Mouse (Mus musculus) stomach, embryonic 14.5 days (tissue): ENCODE results near the gene Fancc. TPM values are rescaled to one million over a fixed set of nuclear protein-coding genes. Genes with fewer than 3 reads are reported as not detected.
A peak's percentile ranks its signal among the peaks of the same experiment; 100 is the strongest.

Experiments used
- ATAC-seq: fragments of 200-750 bp; cut with Nextera tagmentation; 2 replicates; pipeline ENCODE4 v1.8.0; 2017; ENCODE audit warnings: low read depth, moderate TSS enrichment; ENCODE audit not compliant: insufficient number of reproducible peaks, insufficient read depth, low FRiP score
- H3K27ac ChIP-seq: fragments of 300-500 bp; sonication (generic); 2 replicates; pipeline ENCODE4 v1.5.1; 2014; ENCODE audit warnings: mild to moderate bottlenecking, low read length, moderate library complexity, mixed read lengths
- H3K27me3 ChIP-seq: fragments of 300-500 bp; sonication (generic); 2 replicates; pipeline ENCODE4 v1.6.1; 2014; ENCODE audit warnings: low read length, control low read depth, mixed read lengths; ENCODE audit not compliant: control insufficient read depth, insufficient read depth
- H3K36me3 ChIP-seq: fragments of 300-500 bp; sonication (generic); 2 replicates; pipeline ENCODE4 v1.6.1; 2014; ENCODE audit warnings: mild to moderate bottlenecking, control low read depth, low read length, moderate library complexity, mixed read lengths; ENCODE audit not compliant: control insufficient read depth, insufficient read depth
- H3K4me1 ChIP-seq: fragments of 300-500 bp; sonication (generic); 2 replicates; pipeline ENCODE4 v1.6.1; 2014; ENCODE audit warnings: low read length, control low read depth, mixed read lengths; ENCODE audit not compliant: control insufficient read depth, insufficient read depth
- H3K4me2 ChIP-seq: fragments of 300-500 bp; sonication (generic); replicated peaks from 2 replicates; pipeline ENCODE4 v1.6.1; 2014; ENCODE audit warnings: low read depth, low read length, control low read depth
- H3K4me3 ChIP-seq: fragments of 300-500 bp; sonication (generic); 2 replicates; pipeline ENCODE4 v1.5.1; 2014; ENCODE audit warnings: low read depth, low read length, control low read depth
- H3K9ac ChIP-seq: fragments of 300-500 bp; sonication (generic); replicated peaks from 2 replicates; pipeline ENCODE4 v1.6.1; 2014; ENCODE audit warnings: low read depth, mild to moderate bottlenecking, control low read depth, low read length, moderate library complexity, mixed read lengths
- H3K9me3 ChIP-seq: fragments of 300-500 bp; sonication (generic); 2 replicates; pipeline ENCODE4 v1.6.1; 2016; ENCODE audit warnings: low read depth, low read length, control low read depth; ENCODE audit not compliant: control insufficient read depth
- WGBS: fragments of 180-500 bp; shearing (Covaris S2); extraction: QIAGEN DNeasy Blood & Tissue Kit; methylation state at CpG from one replicate; pipeline ENCODE4 v1.1.7; 2014; 5-methylcytosine and 5-hydroxymethylcytosine counted together
- polyA plus RNA-seq: library from polyadenylated mRNA; unstranded; fragments of >200 nt; fragmentation: Nextera tagmentation; extraction: Ambion mirVana; gene quantifications from 2 replicates; pipeline ENCODE4 v1.2.1, GENCODE M21; 2014

Gene Fancc
- polyA plus RNA-seq, 1 experiment from 2014 or later: 24.3 TPM

DNA sequence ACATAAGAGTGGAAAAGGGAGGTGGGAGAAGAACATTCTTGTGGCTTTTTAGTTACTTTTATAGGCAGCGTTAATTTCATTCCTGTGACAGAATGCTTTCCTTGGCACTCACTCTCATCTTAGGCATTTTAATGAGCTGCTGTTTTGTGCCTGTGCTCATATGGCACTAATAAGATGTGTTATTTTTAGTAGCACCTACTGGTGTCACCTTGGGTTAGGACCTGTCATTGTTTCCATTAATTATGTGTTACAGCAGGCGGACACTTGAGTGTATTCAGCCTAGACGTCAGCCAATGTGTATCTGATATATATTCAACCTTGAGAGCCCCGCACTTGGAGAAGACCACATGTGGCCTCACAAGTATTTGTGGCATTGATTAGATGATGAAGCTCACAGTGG lies 251.3 kb downstream of the Fancc start:
- Histone ChIP-seq H3K27ac (no peak overlapping the region; the same call in 1 of the 2 replicates), H3K4me2 (no peak overlapping the region), H3K27me3 (no peaks in the 10 kb centered on the region), H3K4me1 (peaks cover 41% of the 10 kb centered on the region), H3K36me3 (no peaks in the 10 kb centered on the region; the same call in 1 of the 2 replicates), H3K9ac (no peak overlapping the region), H3K9me3 (no peaks in the 10 kb centered on the region), H3K4me3 (no peak overlapping the region)
- WGBS: 65% methylated on average over 4 of the region's 4 CpGs
- ATAC-seq: no peak

DNA sequence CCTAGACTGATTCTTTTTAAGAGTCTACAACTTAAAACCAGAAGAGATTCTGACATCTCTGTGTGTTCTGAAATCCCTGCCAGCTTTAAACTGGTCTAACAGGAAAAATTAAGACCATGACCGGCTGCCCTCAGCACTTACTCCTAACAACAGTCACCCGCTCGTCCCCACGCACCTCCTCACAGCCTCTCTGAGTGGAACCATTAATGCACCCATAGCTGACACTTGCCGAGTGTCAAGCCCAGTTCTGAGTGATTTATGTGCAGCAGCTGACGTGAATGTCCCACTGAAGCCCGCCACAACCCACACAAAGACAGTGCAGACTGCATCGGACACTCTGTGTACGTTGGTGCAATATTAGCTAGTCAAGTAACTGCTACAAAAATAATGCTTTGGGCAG lies 251.9 kb downstream of the Fancc start:
- Histone ChIP-seq H3K4me1 (peaks cover 35% of the 10 kb centered on the region), H3K27me3 (no peaks in the 10 kb centered on the region), H3K27ac (peak overlapping the region; percentile 52; the same call in 1 of the 2 replicates), H3K36me3 (no peaks in the 10 kb centered on the region; the same call in 1 of the 2 replicates), H3K4me3 (no peak overlapping the region), H3K4me2 (peak overlapping the region; percentile 22), H3K9ac (0 out of 2 replicates have a peak overlapping the region, but pooled peaks have one; percentile 18), H3K9me3 (no peaks in the 10 kb centered on the region)
- WGBS: 35% methylated on average over 9 of the region's 9 CpGs
- no peak for ATAC-seq

DNA sequence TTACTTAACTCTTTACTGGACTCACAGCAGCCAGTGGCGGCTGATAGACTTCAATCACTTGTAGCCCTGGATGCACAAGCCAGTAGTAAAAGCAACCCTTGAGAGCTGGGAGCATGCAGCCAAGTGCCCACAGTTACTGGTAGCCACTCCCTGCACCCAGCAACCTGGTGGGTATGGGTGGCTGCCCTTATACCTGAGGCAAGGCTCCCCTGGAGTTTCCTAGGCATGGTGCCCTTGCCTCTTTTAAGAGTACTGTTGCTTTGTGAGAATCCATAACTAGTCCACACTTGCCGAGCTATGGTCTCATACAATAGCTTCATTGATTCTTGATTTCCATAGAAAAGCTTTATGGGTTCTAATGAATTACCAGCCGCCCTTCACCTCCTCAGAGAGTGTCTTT lies 252.7 kb downstream of the Fancc start:
- peak overlapping the region; percentile 4; the same call in 1 of the 2 replicates for H3K4me3 ChIP-seq
- no peak for ATAC-seq
- peaks cover 35% of the 10 kb centered on the region for H3K4me1 ChIP-seq
- no peaks in the 10 kb centered on the region for H3K9me3 ChIP-seq
- no peak overlapping the region for H3K9ac ChIP-seq
- peak overlapping the region; percentile 32 for H3K4me2 ChIP-seq
- 74% methylated on average over 3 of the region's 3 CpGs for WGBS
- no peaks in the 10 kb centered on the region; the same call in 1 of the 2 replicates for H3K36me3 ChIP-seq
- H3K27me3 ChIP-seq: no peaks in the 10 kb centered on the region
- H3K27ac ChIP-seq: peak overlapping the region; percentile 52; the same call in 1 of the 2 replicates

DNA sequence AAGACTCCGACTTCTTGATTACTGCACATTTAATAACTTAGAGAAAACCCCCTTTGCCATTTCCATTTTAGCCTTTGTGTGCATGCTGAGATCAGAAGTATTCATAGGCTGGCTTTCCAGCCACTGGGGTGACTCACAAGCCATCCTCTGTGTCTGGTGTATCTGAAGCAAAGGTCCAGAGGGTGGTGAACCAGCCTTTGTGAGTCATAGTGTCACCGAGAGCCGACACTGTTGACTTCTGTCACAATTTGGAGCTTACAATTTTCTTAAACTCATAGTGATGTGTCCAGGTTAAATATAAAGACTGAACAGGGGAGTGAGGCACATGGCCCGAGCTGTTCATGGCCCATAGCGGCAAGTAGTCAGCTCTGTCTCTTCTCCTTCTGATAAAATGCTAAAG lies 253.5 kb downstream of the Fancc start:
- Histone ChIP-seq H3K27ac (peak overlapping the region; percentile 34; the same call in 1 of the 2 replicates), H3K4me3 (peak overlapping the region; percentile 10), H3K9me3 (no peaks in the 10 kb centered on the region), H3K27me3 (no peaks in the 10 kb centered on the region), H3K36me3 (no peaks in the 10 kb centered on the region; the same call in 1 of the 2 replicates), H3K4me2 (peak overlapping the region; percentile 32), H3K4me1 (peaks cover 35% of the 10 kb centered on the region), H3K9ac (peak overlapping the region; percentile 10; the same call in 1 of the 2 replicates)
- 70% methylated on average over 5 of the region's 5 CpGs for WGBS
- ATAC-seq: no peak

DNA sequence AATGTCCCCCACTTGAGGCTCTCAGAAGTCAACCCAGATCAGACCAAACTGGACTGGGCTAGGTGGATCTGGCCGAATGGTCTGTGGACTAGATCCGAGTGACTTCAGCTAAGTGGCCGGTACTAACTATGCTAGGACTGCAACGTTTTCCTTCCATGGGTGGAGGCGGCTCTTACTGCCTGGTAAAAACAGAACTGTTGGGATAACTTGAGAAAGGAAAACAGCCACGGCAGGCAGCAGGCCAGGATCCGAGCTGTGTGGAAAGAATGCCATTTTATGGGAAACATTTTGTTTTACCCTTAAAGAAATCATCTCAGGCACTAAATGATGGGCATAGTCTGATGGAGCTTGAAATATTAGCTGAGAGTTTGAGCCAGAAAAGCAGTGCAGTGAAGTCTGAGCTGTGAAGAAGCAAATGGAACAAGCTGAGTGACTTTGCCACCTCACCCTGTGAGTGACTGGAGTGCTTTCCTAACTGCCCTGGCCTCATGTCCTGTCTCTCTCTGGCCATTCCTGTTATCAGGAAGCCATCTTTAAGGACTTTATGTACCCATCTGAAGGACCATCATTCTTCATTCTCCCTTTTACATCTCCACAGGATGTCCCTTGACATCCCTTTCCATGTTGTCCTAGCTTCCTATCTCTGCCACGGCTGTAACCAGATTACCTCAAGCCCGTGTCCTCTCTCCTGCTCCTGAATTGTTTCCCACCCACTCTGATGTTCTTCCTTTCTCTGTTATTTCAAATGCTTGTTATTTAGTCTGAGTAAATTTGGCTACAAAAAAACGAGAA lies 254.5 kb downstream of the Fancc start:
- Histone ChIP-seq H3K27ac (peak overlapping the region; percentile 56; the same call in 1 of the 2 replicates), H3K4me2 (peak overlapping the region; percentile 72), H3K4me1 (peaks cover 31% of the 10 kb centered on the region), H3K27me3 (no peaks in the 10 kb centered on the region), H3K9me3 (no peaks in the 10 kb centered on the region), H3K36me3 (no peaks in the 10 kb centered on the region; the same call in 1 of the 2 replicates), H3K4me3 (peak overlapping the region; percentile 78), H3K9ac (peak overlapping the region; percentile 18; the same call in 1 of the 2 replicates)
- WGBS: 68% methylated on average over 10 of the region's 10 CpGs
- no peak for ATAC-seq

DNA sequence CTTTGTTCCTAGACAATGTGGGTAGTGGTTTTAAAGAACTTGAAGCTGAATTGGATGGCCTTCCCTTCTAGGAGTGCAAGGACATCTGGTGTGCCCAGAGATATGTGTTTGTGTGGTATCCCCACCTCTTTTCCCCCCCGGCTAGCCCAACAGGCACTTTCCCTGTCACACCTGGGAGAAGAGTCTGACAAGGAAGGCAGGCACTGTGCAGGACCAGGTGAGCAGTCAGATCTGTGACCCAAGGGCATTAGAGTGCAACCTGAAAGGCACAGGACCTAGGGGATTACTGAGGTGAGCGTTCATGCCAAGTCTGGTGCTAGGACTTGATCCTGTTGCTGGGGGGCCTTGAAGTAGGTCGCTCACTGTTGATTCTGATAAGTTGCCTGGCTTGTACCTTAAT lies 255.4 kb downstream of the Fancc start:
- whole genome bisulfite sequencing: 65% methylated on average over 3 of the region's 3 CpGs
- Histone ChIP-seq H3K4me3 (peak overlapping the region; percentile 78), H3K27ac (peak overlapping the region; percentile 56), H3K27me3 (no peaks in the 10 kb centered on the region), H3K9me3 (no peaks in the 10 kb centered on the region), H3K36me3 (no peaks in the 10 kb centered on the region; the same call in 1 of the 2 replicates), H3K9ac (peak overlapping the region; percentile 90; the same call in 1 of the 2 replicates), H3K4me1 (peaks cover 31% of the 10 kb centered on the region), H3K4me2 (peak overlapping the region; percentile 72)
- no peak for ATAC-seq

DNA sequence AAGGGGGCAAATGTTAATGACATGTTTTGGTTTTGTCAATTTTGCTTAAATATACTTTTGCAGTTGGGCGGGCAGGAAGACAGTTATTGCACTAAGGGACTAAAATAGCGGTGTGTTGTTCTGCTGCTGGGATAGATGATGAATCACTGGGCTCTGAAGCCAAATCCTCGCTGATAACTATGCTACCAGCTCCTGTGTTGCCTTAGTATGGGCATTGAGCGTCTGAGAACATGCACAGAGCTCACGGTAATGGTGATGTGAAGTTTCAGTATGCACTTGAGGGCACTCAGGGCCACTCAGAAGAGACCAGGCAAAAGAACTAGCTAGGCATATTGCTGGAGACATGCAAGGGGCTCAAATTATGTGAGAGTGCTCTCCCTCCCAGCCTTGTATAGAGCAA lies 256.2 kb downstream of the Fancc start:
- ATAC-seq: no peak
- Histone ChIP-seq H3K27me3 (no peaks in the 10 kb centered on the region), H3K9me3 (no peaks in the 10 kb centered on the region), H3K9ac (peak overlapping the region; percentile 90), H3K4me3 (peak overlapping the region; percentile 78), H3K27ac (peak overlapping the region; percentile 96; the same call in 1 of the 2 replicates), H3K4me2 (peak overlapping the region; percentile 72), H3K4me1 (peaks cover 31% of the 10 kb centered on the region), H3K36me3 (no peaks in the 10 kb centered on the region; the same call in 1 of the 2 replicates)
- WGBS: 7% methylated on average over 5 of the region's 5 CpGs

DNA sequence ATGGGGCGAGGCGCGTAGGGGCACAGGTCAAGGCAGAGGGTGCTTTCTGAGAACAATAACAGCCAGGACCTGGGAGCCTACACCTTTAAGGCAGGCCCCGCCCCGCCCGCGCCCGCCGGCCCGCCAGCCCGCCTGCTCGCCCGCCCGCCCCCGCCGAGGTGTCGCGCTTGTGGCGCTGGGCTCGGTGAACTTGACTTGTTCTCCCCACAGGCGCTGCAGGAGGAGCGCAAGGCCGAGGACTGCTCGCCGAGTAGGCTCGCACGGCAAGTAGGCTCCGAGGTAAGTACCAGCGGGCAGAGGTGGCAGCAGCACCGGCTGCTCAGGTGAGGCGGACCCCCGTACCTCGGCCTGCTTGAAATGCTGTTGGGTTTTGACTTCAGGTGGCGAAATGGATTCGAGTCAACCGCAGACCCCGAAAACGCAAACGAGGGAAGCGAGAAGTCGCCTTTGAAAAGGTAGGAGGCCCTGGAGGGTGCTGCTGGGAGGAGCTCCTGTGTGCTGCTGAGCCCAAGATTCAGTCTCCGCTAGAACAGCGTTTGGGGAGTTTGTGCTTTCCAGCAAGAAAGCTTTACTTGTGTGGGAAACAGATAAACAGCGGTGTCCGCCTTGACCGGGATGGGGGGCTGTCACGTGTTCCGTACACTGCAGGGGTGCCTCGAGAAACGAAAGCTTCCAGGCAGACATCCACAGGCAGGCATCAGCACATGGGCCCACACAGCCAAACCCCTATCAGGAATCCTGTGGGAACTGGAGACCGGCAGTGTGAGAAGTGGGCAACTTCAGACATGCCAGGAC lies 257.0 kb downstream of the Fancc start:
- Histone ChIP-seq H3K4me3 (peak overlapping the region; percentile 78), H3K36me3 (no peaks in the 10 kb centered on the region; the same call in 1 of the 2 replicates), H3K4me2 (peak overlapping the region; percentile 72), H3K4me1 (peaks cover 30% of the 10 kb centered on the region), H3K9me3 (no peaks in the 10 kb centered on the region), H3K27ac (peak overlapping the region; percentile 96), H3K9ac (peak overlapping the region; percentile 90), H3K27me3 (no peaks in the 10 kb centered on the region)
- ATAC-seq: peak; percentile 86
- under 1% methylated on average over 51 of the region's 51 CpGs for WGBS
